Mouse (Mus musculus) bone marrow macrophage, adult 2 months (primary cell): Measurements from ENCODE around the gene Isoc2b. TPM values are rescaled to one million over a fixed set of nuclear protein-coding genes. Genes with fewer than 3 reads are reported as not detected.

Experiments used
- H3K27ac ChIP-seq: 2 replicates; pipeline ENCODE4 v1.5.1; 2012; ENCODE audit warnings: low read depth, low read length; ENCODE audit not compliant: insufficient read depth
- H3K4me1 ChIP-seq: 2 replicates; pipeline ENCODE4 v1.6.1; 2012; ENCODE audit warnings: low read length; ENCODE audit not compliant: control insufficient read depth, insufficient read depth
- H3K4me3 ChIP-seq: 2 replicates; pipeline ENCODE4 v1.5.1; 2012; ENCODE audit warnings: mild to moderate bottlenecking, low read length, moderate library complexity; ENCODE audit not compliant: insufficient read depth
- CTCF ChIP-seq: IDR thresholded peaks from 2 replicates; pipeline ENCODE4 v1.5.1; 2012; ENCODE audit warnings: low read depth, mild to moderate bottlenecking, low read length, moderate library complexity
- POLR2A ChIP-seq: IDR thresholded peaks from 2 replicates; pipeline ENCODE4 v1.6.1; 2012; ENCODE audit warnings: mild to moderate bottlenecking, low read depth, low read length, borderline replicate concordance
- polyA plus RNA-seq: library from polyadenylated mRNA; stranded (reverse); fragments of >200 nt; gene quantifications from 2 replicates; pipeline ENCODE4 v1.2.4, GENCODE M21; 2012; ENCODE audit not compliant: missing spikeins, insufficient read depth, insufficient read length

Isoc2b gene
- polyA plus RNA-seq, 1 experiment: 20.4 TPM

GRCm38 (mm10) chr7:4856508-4856907 lies 13.6 kb downstream of the Isoc2b start:
- TF ChIP-seq CTCF (no peak), POLR2A (no peak)
- no peak overlapping the region for H3K4me3 ChIP-seq
- no peak overlapping the region for H3K27ac ChIP-seq
- H3K4me1 ChIP-seq: no peaks in the 10 kb centered on the region

- no peak for TF ChIP-seq CTCF
- no peak for TF ChIP-seq POLR2A
- no peaks in the 10 kb centered on the region for H3K4me1 ChIP-seq
- no peak overlapping the region for H3K4me3 ChIP-seq
- no peak overlapping the region for H3K27ac ChIP-seq
Measured at GRCm38 (mm10) chr7:4853613-4854012, 16.4 kb downstream of the Isoc2b start.

- Histone ChIP-seq H3K4me1 (no peaks in the 10 kb centered on the region), H3K4me3 (no peak overlapping the region), H3K27ac (no peak overlapping the region)
- no peak for TF ChIP-seq POLR2A
- no peak for TF ChIP-seq CTCF
Measured at GRCm38 (mm10) chr7:4851315-4851688, 18.8 kb downstream of the Isoc2b start.

GRCm38 (mm10) chr7:4850621-4851314 lies 19.3 kb downstream of the Isoc2b start:
- Histone ChIP-seq H3K4me1 (no peaks in the 10 kb centered on the region), H3K4me3 (no peak overlapping the region), H3K27ac (no peak overlapping the region)
- TF ChIP-seq CTCF (no peak), POLR2A (no peak)

- H3K4me3 ChIP-seq: no peak overlapping the region
- no peak overlapping the region for H3K27ac ChIP-seq
- no peak for TF ChIP-seq CTCF
- no peak for TF ChIP-seq POLR2A
- H3K4me1 ChIP-seq: no peaks in the 10 kb centered on the region
Measured at GRCm38 (mm10) chr7:4849372-4849771, 20.7 kb downstream of the Isoc2b start.

- H3K27ac ChIP-seq: no peak overlapping the region
- no peak overlapping the region for H3K4me3 ChIP-seq
- no peak for TF ChIP-seq CTCF
- TF ChIP-seq POLR2A: no peak
- no peaks in the 10 kb centered on the region; the same call in 1 of the 2 replicates for H3K4me1 ChIP-seq
Measured at GRCm38 (mm10) chr7:4844917-4845309, 25.1 kb downstream of the Isoc2b start.

- Histone ChIP-seq H3K4me3 (no peak within 1 kb of the TSS), H3K27ac (no peak within 1 kb of the TSS), H3K4me1 (no peaks in the 10 kb centered on the region; the same call in 1 of the 2 replicates)
- TF ChIP-seq POLR2A: no peak
Measured at GRCm38 (mm10) chr7:4844245-4844916, 25.7 kb downstream of the Isoc2b start, which contains the start of gene Shisa7. Gene Shisa7 (minus strand): TSS chr7:4844696.

- no peaks in the 10 kb centered on the region; the same call in 1 of the 2 replicates for H3K4me1 ChIP-seq
- no peak overlapping the region for H3K27ac ChIP-seq
- H3K4me3 ChIP-seq: no peak overlapping the region
- TF ChIP-seq CTCF (no peak), POLR2A (no peak)
Measured at GRCm38 (mm10) chr7:4843604-4844244, 26.3 kb downstream of the Isoc2b start.

GRCm38 (mm10) chr7:4842634-4843131 lies 27.4 kb downstream of the Isoc2b start:
- Histone ChIP-seq H3K4me1 (no peaks in the 10 kb centered on the region; the same call in 1 of the 2 replicates), H3K27ac (no peak overlapping the region), H3K4me3 (no peak overlapping the region)
- no peak for TF ChIP-seq POLR2A
- no peak for TF ChIP-seq CTCF

GRCm38 (mm10) chr7:4842077-4842476 lies 28.0 kb downstream of the Isoc2b start:
- Histone ChIP-seq H3K4me3 (no peak overlapping the region), H3K27ac (no peak overlapping the region), H3K4me1 (no peaks in the 10 kb centered on the region; the same call in 1 of the 2 replicates)
- no peak for TF ChIP-seq CTCF
- TF ChIP-seq POLR2A: no peak
